Mouse (Mus musculus) spleen, adult 2 months (tissue): ENCODE measurements around the gene Pcdh9. TPM values are rescaled to one million over a fixed set of nuclear protein-coding genes. Genes with fewer than 3 reads are reported as not detected.

Source experiments
- DNase-seq, 2 experiments: peaks; one replicate each; pipeline versions ENCODE4 v3.0.0 to v3.0.0-alpha.2; 2012 to 2021; ENCODE audit warnings: low spot score in 2 of 2, low read depth in 1 of 2
- H3K27ac ChIP-seq: fragments of 200-500 bp; 2 replicates; pipeline ENCODE4 v1.5.1; 2012; ENCODE audit warnings: low read length, inconsistent platforms; ENCODE audit not compliant: insufficient read depth
- H3K27me3 ChIP-seq: fragments of 200-500 bp; 2 replicates; pipeline ENCODE4 v1.6.1; 2012; ENCODE audit warnings: mild to moderate bottlenecking, moderate library complexity, low read length, inconsistent platforms; ENCODE audit not compliant: control insufficient read depth, insufficient read depth
- H3K36me3 ChIP-seq: fragments of 200-500 bp; 2 replicates; pipeline ENCODE4 v1.6.1; 2012; ENCODE audit warnings: mild to moderate bottlenecking, low read length, inconsistent platforms; ENCODE audit not compliant: control insufficient read depth, insufficient read depth
- H3K4me1 ChIP-seq: fragments of 200-500 bp; 2 replicates; pipeline ENCODE4 v1.6.1; 2011; ENCODE audit warnings: inconsistent platforms; ENCODE audit not compliant: control insufficient read depth, insufficient read depth, insufficient read length
- H3K4me3 ChIP-seq: fragments of 200-500 bp; 2 replicates; pipeline ENCODE4 v1.5.1; 2011; ENCODE audit warnings: mild to moderate bottlenecking, inconsistent platforms; ENCODE audit not compliant: insufficient read depth, insufficient read length; ENCODE audit errors: extremely low read depth
- CTCF ChIP-seq: fragments of 200-500 bp; IDR thresholded peaks from 2 replicates; pipeline ENCODE4 v1.5.1; 2011; ENCODE audit warnings: mild to moderate bottlenecking, inconsistent platforms; ENCODE audit not compliant: insufficient read depth, insufficient read length, insufficient replicate concordance; ENCODE audit errors: extremely low read depth
- POLR2A ChIP-seq: fragments of 200-500 bp; IDR thresholded peaks from 2 replicates; pipeline ENCODE4 v1.6.1; 2011; ENCODE audit warnings: low read depth, low read length, inconsistent platforms
- WGBS: fragments of 180-500 bp; shearing (Covaris S2); methylation state at CpG from one replicate; pipeline ENCODE4 v1.1.7; 2018; 5-methylcytosine and 5-hydroxymethylcytosine counted together
- polyA plus RNA-seq: library from polyadenylated mRNA; depleted of rRNA; stranded (reverse); fragments of >200 nt; gene quantifications from 2 replicates; pipeline ENCODE4 v1.2.3, GENCODE M21; 2012

The Pcdh9 gene
- polyA plus RNA-seq, 1 experiment, result 0.41 TPM

DNA sequence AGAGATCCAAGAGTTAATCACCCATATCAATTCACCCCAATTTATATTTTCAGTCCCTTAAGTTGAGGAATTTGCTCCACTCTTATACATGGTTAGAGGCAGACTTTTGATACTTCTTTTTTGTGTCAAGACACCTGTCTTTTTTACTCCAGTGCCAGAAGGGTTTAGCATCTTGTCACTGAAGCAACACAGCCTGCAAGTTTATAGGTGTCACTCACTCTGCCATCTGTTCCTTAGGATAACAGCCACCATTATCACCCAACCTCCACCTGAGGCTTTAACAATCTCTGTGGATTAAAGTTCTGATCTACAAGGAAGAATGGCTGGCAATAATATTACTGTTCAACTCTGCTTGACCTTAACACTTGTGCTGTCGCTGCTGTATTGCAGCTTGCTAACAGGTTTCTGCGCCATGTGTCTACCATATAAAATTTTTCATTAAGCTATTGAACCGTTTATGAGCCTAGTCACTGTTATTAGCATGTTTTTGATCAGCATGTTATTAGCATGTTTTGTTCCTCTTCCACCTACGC, 427.1 kb downstream of the Pcdh9 start:
- H3K27ac ChIP-seq, result no peak overlapping the region
- no peaks in the 10 kb centered on the region for H3K27me3 ChIP-seq
- no peak for DNase-seq
- no peaks in the 10 kb centered on the region for H3K4me1 ChIP-seq
- WGBS, result 89% methylated on average over 4 of the region's 4 CpGs
- no peaks in the 10 kb centered on the region for H3K36me3 ChIP-seq
- no peak overlapping the region for H3K4me3 ChIP-seq
- TF ChIP-seq CTCF, result no peak
- no peak for TF ChIP-seq POLR2A

GRCm38 (mm10) chr14:93450930-93451665, 439.4 kb downstream of the Pcdh9 start:
- no peak for TF ChIP-seq POLR2A
- no peak for TF ChIP-seq CTCF
- Histone ChIP-seq H3K36me3 (no peaks in the 10 kb centered on the region), H3K4me1 (no peaks in the 10 kb centered on the region), H3K4me3 (no peak overlapping the region), H3K27ac (no peak overlapping the region), H3K27me3 (no peaks in the 10 kb centered on the region)
- no peak for DNase-seq
- WGBS, result 90% methylated on average over 5 of the region's 5 CpGs

GRCm38 (mm10) chr14:93441852-93442251, 448.6 kb downstream of the Pcdh9 start:
- Histone ChIP-seq H3K27ac (no peak overlapping the region), H3K36me3 (no peaks in the 10 kb centered on the region), H3K4me3 (no peak overlapping the region), H3K27me3 (no peaks in the 10 kb centered on the region), H3K4me1 (no peaks in the 10 kb centered on the region)
- WGBS, result 81% methylated on average over 2 of the region's 2 CpGs
- no peak for DNase-seq
- no peak for TF ChIP-seq CTCF
- TF ChIP-seq POLR2A, result no peak

- Histone ChIP-seq H3K36me3 (no peaks in the 10 kb centered on the region), H3K4me1 (no peaks in the 10 kb centered on the region), H3K27ac (no peak overlapping the region), H3K4me3 (no peak overlapping the region), H3K27me3 (no peaks in the 10 kb centered on the region)
- no peak for DNase-seq
- TF ChIP-seq CTCF, result no peak
- TF ChIP-seq POLR2A, result no peak
- WGBS, result 63% methylated on average over 1 of the region's 1 CpGs
These were observed 453.3 kb downstream of the Pcdh9 start for GRCm38 (mm10) chr14:93437226-93437625.

- H3K4me1 ChIP-seq, result no peaks in the 10 kb centered on the region
- no peak for DNase-seq
- WGBS, result 59% methylated on average over 3 of the region's 3 CpGs
- H3K27ac ChIP-seq, result no peak overlapping the region
- no peak for TF ChIP-seq POLR2A
- no peak for TF ChIP-seq CTCF
- no peak overlapping the region for H3K4me3 ChIP-seq
- no peaks in the 10 kb centered on the region for H3K27me3 ChIP-seq
- H3K36me3 ChIP-seq, result no peaks in the 10 kb centered on the region
These were observed 473.7 kb downstream of the Pcdh9 start for GRCm38 (mm10) chr14:93416752-93417151.

- H3K4me1 ChIP-seq, result no peaks in the 10 kb centered on the region
- no peak for DNase-seq
- TF ChIP-seq CTCF (no peak), POLR2A (no peak)
- no peaks in the 10 kb centered on the region for H3K27me3 ChIP-seq
- H3K36me3 ChIP-seq, result no peaks in the 10 kb centered on the region
- H3K27ac ChIP-seq, result no peak overlapping the region
- WGBS, result 80% methylated on average over 2 of the region's 2 CpGs
- H3K4me3 ChIP-seq, result no peak overlapping the region
These were observed 475.0 kb downstream of the Pcdh9 start for GRCm38 (mm10) chr14:93415496-93415895.

- no peaks in the 10 kb centered on the region for H3K27me3 ChIP-seq
- no peak for DNase-seq
- TF ChIP-seq CTCF (no peak), POLR2A (no peak)
- H3K27ac ChIP-seq, result no peak overlapping the region
- 82% methylated on average over 1 of the region's 1 CpGs for WGBS
- H3K4me1 ChIP-seq, result no peaks in the 10 kb centered on the region
- no peak overlapping the region for H3K4me3 ChIP-seq
- H3K36me3 ChIP-seq, result no peaks in the 10 kb centered on the region
These were observed 481.2 kb downstream of the Pcdh9 start for GRCm38 (mm10) chr14:93409314-93409713.
